Mouse (Mus musculus): ENCODE measurements around the gene Tmem52b.

The Tmem52b gene

DNA sequence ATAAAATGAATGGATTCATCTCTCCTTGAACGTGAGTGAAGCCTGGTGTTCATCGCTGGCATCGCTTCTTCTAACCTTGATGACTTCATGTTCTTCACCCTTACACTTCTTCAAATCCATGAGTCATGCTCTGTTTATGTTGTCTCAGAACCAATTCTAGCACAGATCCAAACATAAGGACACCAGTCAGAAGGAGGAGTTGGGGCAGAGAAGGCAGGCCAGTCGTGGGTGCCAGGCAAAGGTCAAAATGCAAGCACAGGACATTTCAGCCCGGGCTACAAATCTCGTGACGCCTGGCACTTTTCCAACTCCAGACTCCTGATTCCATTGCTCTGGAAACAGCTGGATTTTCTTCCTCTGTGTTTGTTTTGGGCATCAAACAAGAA, 20.2 kb downstream of the Tmem52b start:
- peak; percentile 80 for DNase-seq

DNA sequence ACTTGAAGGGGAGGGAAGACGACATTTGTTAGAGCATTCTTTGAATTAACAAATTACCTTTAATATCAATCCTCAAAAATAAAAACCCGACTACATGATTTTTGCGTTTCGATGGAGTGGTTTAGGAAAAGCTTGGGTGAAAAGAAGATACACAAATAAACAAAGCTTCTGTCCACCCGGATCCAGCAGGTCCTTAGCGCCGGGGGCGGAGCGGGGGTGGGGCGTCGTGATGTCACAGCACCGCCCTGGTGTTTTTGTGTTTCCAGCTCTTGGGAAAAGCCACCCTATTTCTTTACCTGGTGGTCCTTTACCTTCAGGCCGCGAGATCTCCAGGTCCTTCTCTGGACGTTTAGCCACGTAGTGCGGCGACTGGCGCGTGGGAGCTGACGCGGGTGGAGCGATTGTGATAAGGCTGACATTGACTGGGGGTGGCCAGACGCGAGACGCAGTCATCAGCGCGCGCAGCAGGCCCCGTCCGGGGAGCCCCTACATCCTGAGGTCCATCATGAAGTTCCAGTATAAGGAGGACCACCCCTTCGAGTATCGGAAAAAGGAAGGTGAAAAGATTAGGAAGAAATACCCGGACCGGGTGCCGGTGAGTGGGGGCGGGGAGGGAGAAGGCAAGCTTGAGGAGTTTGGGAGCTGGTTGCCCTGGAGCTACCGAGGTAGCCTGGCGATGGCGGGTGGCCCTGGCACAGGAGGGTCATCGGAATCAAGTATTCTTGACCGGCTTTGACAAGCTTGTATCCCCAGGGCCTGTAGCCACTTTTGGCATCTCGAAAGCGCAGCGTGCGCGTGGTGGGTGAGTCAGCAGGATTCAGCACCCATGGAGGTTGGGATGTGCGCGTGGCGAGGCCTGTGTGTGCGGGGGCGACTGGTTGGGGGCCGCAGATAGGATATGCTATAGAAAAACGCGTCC, 20.8 kb downstream of the Tmem52b start, which contains the start of gene Gabarapl1:
Gene Gabarapl1, plus strand, starts transcription at position 219 of the 919 bp plus-strand sequence.
- peak; percentile 84 for DNase-seq

DNA sequence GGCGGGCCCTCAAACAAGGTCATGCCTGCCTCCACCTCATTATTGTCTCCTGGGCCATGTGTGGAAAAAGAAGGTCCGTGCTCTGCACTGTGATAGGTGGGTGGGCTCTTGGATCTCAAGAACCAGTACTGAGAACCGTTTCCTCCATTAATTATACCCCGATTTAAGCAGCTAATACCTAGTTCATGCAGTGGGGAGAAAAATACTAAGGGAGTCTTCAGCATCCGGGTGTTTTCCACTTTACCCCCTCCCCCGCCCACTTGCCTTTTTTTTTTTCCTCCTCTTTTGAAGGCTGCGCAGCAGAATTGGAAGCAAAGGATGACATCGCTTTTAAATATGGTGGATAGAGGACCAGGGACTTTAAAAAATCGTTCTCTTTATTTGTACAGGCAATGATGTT, 21.7 kb downstream of the Tmem52b start:
- DNase-seq: no peak

DNA sequence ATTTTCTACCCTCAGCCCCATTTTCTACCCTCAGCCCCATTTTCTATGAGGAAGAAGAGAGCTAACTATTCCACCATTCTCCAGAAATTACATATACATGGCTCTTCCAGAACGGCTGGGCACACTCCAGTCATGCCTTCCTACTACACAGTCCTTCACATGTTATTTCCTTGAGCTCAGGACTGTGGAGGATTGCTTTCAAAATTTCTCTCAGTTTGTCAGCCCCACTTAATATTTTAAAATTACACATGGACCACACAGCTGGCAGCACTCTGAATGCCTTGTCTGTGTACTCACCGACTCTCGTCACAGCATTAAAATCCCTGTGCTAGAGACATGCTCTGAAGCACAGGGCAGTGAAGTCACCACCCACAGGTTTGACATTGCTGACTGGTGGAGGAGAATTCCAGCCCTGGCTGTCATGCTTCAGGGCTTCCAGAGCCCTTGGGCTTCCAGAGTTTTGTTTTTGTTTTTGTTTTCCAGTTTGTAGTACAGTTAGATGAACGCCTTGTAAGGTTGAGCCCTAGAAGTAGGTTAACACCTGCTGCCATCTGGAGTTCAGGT, 22.4 kb downstream of the Tmem52b start:
- DNase-seq: no peak

DNA sequence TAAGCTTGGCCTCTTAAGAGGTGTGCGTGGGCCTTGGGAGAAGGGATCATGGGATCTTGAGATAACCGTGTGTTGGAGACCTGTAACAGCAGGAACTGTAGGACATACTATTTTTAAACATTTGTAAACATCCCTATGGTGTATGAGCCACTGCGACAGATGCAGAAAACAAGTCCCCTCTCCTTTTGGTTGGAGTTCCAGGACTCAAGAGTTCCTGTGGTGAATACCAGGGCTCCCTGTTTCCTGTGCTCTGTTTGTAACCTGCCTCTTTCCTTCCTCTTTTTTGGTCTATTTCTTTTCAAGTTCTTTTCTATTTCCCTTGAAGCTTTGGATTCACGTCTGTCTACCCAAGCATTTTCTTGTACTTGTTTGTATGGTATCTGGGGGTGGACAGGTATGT, 23.4 kb downstream of the Tmem52b start:
- DNase-seq: no peak

DNA sequence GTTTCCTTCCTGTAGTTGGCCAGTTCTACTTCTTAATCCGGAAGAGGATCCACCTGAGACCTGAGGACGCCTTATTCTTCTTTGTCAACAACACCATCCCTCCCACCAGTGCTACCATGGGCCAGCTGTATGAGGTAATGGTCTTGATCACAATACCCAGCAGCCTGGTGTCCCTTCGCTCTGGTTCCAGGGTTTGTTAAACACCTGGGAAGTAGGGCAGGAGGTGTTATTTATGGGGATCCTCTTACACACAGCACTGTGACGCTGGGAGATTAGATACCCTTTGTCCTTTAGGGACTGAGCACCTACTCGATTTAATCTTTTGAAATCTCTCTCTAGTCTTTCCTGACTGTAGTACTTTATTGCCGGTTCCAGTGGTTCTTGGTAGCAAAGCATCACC, 26.2 kb downstream of the Tmem52b start:
- DNase-seq: no peak

DNA sequence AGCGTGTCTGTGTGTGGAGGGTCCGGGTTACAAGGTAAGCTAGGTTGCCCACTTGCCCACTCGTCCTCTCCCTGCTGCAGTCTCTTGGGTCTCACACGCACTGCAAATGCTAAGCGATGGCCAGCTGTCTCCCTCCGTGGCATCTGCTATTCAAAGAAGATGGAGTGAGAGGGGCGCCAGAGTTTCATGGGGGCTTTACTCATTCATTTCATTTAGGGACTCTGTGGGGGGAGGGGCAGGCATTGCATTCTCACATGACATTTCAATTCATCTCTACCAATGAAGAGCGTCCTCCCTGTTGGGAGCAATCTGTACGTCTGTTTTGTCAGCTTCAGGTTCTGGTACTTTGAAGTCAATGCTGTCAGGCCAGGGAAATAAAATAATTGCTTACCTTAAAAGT, 29.6 kb downstream of the Tmem52b start:
- DNase-seq: no peak

DNA sequence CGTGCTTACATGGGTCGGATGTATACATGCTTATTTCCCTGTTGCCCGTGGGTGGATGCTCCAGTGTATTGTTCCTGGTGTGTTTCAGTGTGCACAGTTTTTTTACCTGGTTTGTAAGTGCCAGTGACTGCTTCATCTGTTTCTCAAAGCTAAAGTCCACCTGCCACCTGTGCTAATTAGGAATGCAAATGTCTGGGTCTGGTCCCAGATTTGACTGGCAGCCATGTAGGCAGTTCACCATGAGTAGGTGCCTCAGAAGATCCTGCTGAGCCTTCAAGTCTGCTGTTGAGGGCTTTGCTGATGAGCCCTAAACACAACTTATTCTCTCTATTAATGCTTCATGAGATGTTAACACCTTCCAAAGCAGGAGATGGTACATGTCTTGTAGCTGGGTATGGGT, 30.2 kb downstream of the Tmem52b start:
- no peak for DNase-seq

DNA sequence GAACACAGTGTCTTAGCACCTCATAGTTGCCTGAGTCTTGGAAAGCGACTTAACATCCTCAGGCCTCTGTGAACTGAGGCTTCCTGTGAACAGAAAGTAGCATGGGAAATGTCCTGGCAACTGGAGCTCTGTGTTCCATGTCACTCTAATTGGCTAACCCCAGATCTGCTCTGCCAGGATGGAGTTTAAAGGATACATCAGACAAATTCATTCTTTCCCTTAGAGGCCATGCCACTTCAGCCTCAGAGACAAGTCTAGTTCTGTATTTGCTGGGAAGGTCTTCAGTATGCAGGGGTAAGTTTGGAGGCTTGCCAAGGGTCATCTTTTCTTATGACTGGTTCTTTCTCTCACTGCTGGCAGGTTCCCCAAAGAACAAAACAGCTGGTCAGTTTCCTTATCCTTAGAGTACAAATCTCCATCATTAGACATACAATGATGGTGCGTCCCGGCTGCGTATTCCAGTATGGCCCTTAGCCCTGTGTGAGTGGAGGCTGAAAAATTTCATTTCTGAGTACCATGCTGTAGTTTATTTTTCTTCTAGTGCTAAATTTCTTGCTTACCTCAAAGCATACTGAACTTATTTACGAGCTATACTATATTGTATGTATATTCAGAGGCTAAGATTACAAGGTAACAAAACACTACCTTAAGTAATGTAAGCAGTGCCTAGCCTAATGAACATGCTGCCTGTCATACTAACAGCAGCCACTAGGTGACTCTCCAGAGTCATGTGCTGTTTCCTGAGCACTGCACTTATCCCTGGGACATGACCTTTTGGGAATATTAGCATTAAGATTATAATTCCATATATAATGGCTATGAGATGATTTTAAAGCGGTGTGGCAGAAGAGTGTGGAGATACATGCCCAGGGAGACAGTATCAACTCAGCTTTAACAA, 31.6 kb downstream of the Tmem52b start:
- peak; percentile 77 for DNase-seq

DNA sequence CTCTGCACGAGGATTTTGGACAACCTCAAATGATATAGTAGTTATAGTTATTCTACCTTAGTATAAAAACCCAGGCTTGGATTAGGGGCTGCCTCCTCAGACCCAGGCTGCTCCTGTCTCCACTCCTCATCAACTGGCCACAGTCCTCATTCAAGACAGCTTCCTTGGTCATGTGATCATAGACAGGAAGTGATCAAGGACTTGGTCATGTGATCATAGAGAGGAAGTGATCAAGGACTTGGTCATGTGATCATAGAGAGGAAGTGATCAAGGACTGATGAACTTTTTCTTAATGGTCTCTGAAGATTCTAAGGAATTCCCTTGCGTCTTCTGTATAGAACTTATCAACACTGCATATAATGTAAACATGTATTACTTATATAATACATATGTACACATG, 34.9 kb downstream of the Tmem52b start:
- no peak for DNase-seq

DNA sequence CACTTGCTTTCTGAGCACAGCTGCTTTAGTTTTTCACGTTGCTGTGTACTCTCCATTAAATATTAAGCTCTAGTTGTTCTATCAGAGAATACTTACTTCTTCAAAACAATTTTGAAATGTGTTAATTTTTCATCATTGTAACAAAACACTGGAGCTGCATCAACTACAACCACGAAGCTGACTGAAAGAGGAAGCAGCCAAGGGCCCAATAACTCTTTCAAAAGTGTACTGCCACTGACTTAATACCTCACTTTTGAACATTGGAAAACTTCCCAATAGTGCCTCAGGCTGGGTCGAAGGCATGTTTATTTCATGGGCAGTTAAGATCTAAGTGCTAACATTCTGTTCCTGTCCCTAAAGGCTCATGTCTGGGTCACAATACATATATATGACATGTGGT, 35.7 kb downstream of the Tmem52b start:
- no peak for DNase-seq

DNA sequence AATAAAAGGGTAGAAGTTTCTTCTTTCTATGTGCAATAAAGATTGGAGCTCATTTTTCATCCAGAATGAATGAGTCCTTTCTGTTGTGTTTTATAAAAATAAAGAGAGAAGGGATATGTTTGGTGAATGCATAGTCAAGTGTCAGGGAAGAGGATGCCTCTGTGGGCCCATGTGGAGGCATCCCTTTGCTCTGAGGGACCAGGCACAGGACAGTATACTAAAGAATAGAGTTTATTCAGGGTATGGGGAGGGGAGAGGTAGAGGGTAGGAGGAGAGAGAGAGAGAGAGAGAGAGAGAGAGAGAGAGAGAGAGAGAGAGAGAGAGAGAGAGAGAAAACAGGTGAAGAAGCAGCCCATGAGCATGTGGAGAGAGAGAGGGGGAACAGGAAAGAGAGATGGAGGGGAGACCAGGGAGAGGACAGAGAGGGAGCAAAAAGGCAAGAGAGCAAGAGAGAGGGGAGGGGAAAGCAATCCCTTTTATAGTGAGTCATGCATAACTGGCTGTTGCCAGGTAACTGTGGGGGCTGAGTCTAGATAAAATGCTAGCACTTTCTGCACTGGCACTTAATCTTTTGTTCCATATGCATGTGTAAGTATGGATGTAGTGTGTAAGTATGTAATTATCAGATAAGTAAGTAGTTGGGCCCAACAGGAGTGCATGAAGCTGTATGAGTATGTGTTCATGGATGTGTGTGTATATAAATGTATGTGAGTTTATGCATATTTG, 45.1 kb downstream of the Tmem52b start:
- DNase-seq: no peak

DNA sequence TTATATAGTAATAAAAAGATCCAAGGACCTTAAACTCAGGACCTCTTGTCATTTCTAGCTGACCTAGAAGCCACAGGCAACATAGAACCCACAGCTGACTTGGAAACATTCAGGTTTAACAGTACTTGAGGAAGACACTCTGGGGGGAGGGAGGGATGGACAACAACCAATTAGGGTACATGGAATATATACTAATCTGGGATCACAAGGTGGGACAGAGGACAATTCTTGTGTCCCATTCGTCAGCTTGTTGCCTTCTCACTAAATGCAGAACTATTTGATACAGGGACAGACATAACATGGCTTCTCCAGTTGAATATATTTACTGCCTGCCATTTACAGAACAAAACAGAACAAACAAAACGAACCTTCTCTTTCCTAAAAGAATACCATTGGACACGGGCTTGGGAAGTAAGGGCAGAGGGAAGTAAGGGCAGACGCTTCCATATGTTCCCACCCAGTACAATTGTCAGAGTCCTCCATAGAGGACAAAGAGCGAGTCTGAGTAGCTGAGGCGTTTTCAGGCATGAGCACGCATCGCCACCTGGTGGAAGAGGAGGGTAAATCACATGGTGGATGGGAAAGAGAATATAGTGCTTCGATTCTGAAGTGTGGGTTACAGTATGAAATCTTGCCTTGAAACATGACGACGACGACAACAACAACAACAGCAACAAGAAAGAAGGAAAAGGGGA, 46.7 kb downstream of the Tmem52b start:
- peak; percentile 76 for DNase-seq

DNA sequence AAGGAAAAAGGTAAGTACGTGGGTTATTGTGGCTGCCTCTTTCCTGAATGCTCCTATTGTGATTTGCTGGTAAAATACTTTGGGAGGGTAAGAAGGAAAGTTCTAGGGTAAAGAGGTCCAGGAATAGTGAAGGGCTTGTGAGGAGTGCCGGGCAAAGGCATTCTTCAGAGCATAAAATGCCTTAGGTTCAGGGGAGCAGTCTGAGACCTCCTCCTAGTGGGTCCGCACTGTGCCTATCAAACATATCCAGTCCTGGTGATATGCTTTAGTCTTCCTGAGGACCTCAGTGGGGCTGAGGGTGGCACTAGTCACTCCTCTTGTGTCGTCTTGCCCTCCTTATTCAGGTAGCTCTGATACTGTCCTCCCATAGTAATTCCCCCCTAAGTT, 47.3 kb downstream of the Tmem52b start:
- DNase-seq: no peak

DNA sequence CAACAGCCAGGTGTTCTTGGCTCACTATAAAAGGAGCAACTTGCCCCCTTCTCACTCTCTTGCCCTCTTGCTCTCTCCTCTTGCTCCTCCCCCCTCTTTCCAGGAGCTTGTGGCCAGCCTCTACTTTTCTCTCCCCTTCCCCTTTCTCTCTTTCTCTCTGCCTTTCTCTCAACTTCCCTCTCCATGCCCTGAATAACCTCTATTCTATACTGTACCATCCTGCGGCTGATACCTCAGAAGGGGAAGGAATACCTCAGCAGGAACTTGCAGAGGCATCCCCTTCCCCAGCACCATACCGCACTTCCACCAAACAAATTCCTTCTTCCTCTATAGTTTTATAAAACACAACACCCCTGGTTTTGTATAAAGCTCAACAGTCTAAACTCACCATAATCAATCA, 52.9 kb downstream of the Tmem52b start:
- no peak for DNase-seq
